Mouse (Mus musculus) thymus, adult 2 months (tissue): ENCODE results near the gene Nup107. TPM values are rescaled to one million over a fixed set of nuclear protein-coding genes. Genes with fewer than 3 reads are reported as not detected.

Experiments
- DNase-seq: peaks from one replicate; pipeline ENCODE4 v3.0.0; 2021
- H3K27ac ChIP-seq: fragments of 200-500 bp; 2 replicates; pipeline ENCODE4 v1.5.1; 2012; ENCODE audit warnings: low read length, control low read depth; ENCODE audit not compliant: control insufficient read depth, insufficient read depth
- H3K27me3 ChIP-seq: fragments of 200-500 bp; 2 replicates; pipeline ENCODE4 v1.6.1; 2012; ENCODE audit warnings: mild to moderate bottlenecking, low read length, moderate library complexity, mixed read lengths; ENCODE audit not compliant: control insufficient read depth, insufficient read depth
- H3K36me3 ChIP-seq: fragments of 200-500 bp; 2 replicates; pipeline ENCODE4 v1.6.1; 2012; ENCODE audit warnings: mild to moderate bottlenecking, low read length, moderate library complexity; ENCODE audit not compliant: control insufficient read depth, insufficient read depth
- H3K4me1 ChIP-seq: fragments of 200-500 bp; replicated peaks from 2 replicates; pipeline ENCODE4 v1.6.1; 2012; ENCODE audit warnings: low read length; ENCODE audit not compliant: control insufficient read depth, insufficient read depth
- H3K4me3 ChIP-seq: fragments of 200-500 bp; 2 replicates; pipeline ENCODE4 v1.5.1; 2012; ENCODE audit warnings: mild to moderate bottlenecking, low read length, control low read depth, moderate library complexity; ENCODE audit not compliant: control insufficient read depth, insufficient read depth
- CTCF ChIP-seq: fragments of 200-500 bp; IDR thresholded peaks from 2 replicates; pipeline ENCODE4 v1.5.1; 2012; ENCODE audit warnings: mild to moderate bottlenecking, control low read depth, low read length, moderate library complexity, borderline replicate concordance; ENCODE audit not compliant: control insufficient read depth, poor library complexity, insufficient read depth; ENCODE audit errors: extremely low read depth
- POLR2A ChIP-seq: fragments of 200-500 bp; IDR thresholded peaks from 2 replicates; pipeline ENCODE4 v1.6.1; 2012; ENCODE audit warnings: mild to moderate bottlenecking, low read length, control low read depth, moderate library complexity; ENCODE audit not compliant: control insufficient read depth, poor library complexity, insufficient read depth; ENCODE audit errors: extremely low read depth
- WGBS: fragments of 180-500 bp; shearing (Covaris S2); methylation state at CpG from one replicate; pipeline ENCODE4 v1.1.7; 2018; 5-methylcytosine and 5-hydroxymethylcytosine counted together
- polyA plus RNA-seq: library from polyadenylated mRNA; depleted of rRNA; stranded (reverse); fragments of >200 nt; gene quantifications from 2 replicates; pipeline ENCODE4 v1.2.3, GENCODE M21; 2012

Nup107 gene
- polyA plus RNA-seq, 1 experiment = 21.4 TPM

DNA sequence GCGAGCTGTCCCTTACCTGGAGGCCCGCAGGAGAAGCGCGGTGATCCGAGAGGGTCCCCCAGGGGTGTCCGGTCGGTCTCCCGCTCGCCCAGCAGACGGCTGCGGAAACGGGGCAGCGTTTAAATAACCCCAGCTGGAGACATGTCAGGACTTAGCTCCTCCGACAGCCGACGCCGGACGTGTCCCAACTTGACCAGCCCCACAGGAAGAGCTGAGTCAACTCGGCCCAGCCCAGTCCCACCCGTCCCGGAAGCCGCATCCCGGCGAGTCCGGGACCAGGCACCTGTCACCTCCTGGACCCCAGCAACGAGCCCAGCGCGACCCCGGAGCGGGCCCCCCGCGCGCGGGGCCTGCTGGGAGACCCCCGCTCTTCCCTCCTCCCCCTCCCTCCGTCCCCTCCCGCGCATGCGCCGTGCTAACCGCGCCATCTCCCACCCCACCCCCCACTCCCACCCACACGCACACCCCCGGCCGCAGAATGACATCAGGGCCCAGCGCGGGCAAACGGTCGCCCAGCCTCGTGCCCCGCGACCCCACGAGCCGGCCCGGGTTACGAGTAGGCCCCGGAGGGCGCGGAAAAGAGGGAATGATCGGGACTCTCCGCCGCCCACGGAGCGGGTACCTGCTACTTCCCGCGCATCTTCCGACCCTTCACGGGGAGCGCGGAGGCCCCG, 82.4 kb downstream of the Nup107 start:
- H3K27me3 ChIP-seq = no peaks in the 10 kb centered on the region
- H3K4me3 ChIP-seq = peak overlapping the region; percentile 86
- peaks cover 4% of the 10 kb centered on the region for H3K4me1 ChIP-seq
- WGBS = under 1% methylated on average over 68 of the region's 71 CpGs
- no peak for TF ChIP-seq POLR2A
- TF ChIP-seq CTCF = 0 out of 2 replicates have a peak, but pooled peaks have one; percentile 17
- H3K27ac ChIP-seq = peak overlapping the region; percentile 79
- peaks cover 15% of the 10 kb centered on the region for H3K36me3 ChIP-seq
- DNase-seq = peak; percentile 72

DNA sequence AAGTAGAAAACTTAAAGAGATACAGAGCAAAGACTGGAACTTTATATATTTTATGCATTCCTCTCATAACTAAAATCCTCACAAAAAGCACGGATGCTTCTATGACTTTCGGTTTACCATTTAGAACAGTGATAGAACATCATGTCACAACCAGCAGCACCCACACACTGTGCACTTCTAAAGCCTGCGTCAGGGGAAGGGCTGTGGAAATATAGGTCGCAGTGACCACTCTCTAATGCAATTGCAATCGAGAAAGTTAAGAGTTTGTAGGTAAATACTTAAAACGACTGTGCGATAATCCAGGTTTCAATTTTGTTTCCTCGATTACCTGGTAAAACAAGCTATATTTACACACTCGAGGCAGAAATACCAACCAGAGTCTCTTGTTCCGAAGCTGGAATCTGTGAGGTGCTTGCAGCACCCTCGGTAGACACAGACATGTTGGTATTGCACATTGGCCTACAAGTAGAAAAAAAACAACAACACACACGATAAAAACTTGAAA, 83.1 kb downstream of the Nup107 start:
- WGBS = 14% methylated on average over 12 of the region's 12 CpGs
- TF ChIP-seq POLR2A (no peak), CTCF (no peak)
- Histone ChIP-seq H3K27ac (peak overlapping the region; percentile 61), H3K36me3 (peaks cover 21% of the 10 kb centered on the region), H3K4me1 (peaks cover 4% of the 10 kb centered on the region), H3K27me3 (no peaks in the 10 kb centered on the region), H3K4me3 (peak overlapping the region; percentile 86)
- DNase-seq = no peak

DNA sequence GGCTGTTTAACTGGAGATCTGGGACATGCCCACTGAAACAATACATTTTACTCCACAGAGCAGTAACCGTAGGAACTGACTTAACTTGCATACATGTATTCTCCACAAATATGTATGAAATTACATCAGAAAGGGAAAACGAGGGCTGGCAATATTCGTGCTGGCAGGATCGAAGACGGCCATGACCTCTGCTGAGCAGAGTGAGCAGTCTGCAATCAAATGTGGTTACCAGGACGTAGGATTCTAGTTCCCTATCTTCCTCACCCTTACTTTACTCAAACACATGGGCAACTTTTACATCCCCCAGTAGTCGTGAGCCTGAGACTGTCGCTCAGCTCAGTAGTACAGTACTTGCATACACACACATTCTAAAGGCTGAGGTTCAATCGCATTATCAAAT, 83.6 kb downstream of the Nup107 start:
- Histone ChIP-seq H3K4me1 (peaks cover 4% of the 10 kb centered on the region), H3K27ac (no peak overlapping the region), H3K36me3 (peaks cover 27% of the 10 kb centered on the region), H3K27me3 (no peaks in the 10 kb centered on the region), H3K4me3 (no peak overlapping the region)
- 58% methylated on average over 9 of the region's 9 CpGs for WGBS
- no peak for DNase-seq
- no peak for TF ChIP-seq POLR2A
- TF ChIP-seq CTCF = no peak

DNA sequence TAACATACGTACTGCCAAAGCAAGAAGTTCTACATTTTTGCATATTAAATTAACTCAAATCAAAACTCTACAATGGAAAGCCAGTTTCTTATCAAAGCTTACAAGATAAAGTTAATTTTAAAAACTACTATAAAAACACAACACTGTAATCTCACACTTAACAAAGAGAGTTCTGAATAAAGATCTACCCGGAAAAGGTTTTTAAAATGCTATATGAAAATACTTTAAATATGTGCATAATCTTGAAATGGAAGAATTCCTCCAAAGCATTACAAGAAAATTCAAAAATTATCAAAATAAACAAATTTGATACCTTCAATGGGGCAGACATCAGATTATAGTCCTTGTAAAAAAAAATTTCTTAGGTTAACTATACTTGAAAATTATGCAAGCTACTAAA, 84.1 kb downstream of the Nup107 start:
- H3K4me1 ChIP-seq = peaks cover 4% of the 10 kb centered on the region
- no peak overlapping the region for H3K27ac ChIP-seq
- H3K36me3 ChIP-seq = peaks cover 32% of the 10 kb centered on the region
- TF ChIP-seq POLR2A (no peak), CTCF (no peak)
- WGBS = 96% methylated on average over 2 of the region's 2 CpGs
- no peak overlapping the region for H3K4me3 ChIP-seq
- DNase-seq = no peak
- no peaks in the 10 kb centered on the region for H3K27me3 ChIP-seq

DNA sequence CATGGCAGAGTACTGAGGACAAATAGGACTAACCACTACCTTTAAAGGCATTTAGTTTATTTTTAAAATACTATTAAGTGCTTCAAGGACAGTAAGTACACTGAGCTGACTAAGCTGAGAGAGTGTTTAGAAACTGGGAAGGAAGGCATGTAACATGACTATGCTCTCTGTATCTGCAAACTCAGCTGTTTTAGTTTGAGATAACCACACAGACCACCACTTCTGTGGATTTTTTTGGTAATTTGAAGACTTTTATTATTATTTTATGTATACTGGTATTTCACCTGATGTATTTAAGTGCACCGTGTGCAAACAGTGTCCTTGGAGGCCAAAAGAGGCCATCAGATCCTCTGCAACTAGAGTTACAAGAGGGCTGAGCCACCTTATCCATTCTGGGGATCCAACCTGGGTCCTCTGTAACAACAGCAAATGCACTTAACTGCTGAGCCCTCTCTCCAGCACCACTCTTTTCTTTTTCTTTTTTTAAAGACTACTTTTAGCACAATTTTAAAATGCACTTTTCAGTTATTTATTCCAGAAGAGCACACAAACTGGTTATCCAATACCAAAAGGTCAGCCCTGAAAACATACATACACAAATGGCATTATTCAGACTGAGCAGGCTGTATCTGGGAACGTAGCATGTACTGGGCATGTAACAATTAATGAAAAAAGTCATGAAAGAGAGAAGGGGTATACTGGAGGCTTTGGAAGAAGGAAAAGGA, 85.2 kb downstream of the Nup107 start:
- no peak for TF ChIP-seq CTCF
- no peak for TF ChIP-seq POLR2A
- no peak overlapping the region for H3K27ac ChIP-seq
- H3K4me1 ChIP-seq = peaks cover 4% of the 10 kb centered on the region
- no peak for DNase-seq
- H3K4me3 ChIP-seq = no peak overlapping the region
- WGBS = 93% methylated on average over 2 of the region's 2 CpGs
- no peaks in the 10 kb centered on the region for H3K27me3 ChIP-seq
- peaks cover 42% of the 10 kb centered on the region for H3K36me3 ChIP-seq

DNA sequence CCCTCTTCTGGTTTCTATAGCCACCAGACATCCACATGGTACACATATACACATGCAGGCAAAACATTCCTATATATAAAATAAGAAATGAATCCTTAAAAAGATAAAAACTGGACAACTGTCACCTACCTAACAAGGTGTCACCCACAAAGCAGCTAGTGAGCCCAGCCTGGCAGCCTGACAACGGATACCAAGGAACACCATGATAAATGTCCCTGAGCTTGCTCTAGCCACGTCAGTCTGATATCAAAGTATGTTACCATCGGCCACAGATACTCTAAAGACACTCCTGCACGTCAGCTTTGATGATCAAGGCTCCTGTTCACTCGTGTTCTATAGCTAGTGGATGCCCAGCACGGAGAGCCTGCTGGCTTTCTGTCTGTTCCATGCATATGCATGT, 86.1 kb downstream of the Nup107 start:
- H3K36me3 ChIP-seq = peaks cover 51% of the 10 kb centered on the region

More for the DNA sequence above, 86.1 kb downstream of the Nup107 start:
- WGBS = 90% methylated on average over 6 of the region's 6 CpGs
- H3K4me1 ChIP-seq = peaks cover 4% of the 10 kb centered on the region
- no peak overlapping the region for H3K27ac ChIP-seq
- TF ChIP-seq POLR2A (no peak), CTCF (no peak)
- H3K4me3 ChIP-seq = no peak overlapping the region
- no peaks in the 10 kb centered on the region for H3K27me3 ChIP-seq
- no peak for DNase-seq
